Mouse (Mus musculus): ENCODE results near the gene Sox10. TPM values are rescaled to one million over a fixed set of nuclear protein-coding genes. Genes with fewer than 3 reads are reported as not detected.

The Sox10 gene
- total and polyA plus RNA-seq, 2 experiments from 2014 or later = 14.2 to 40.3 TPM

DNA sequence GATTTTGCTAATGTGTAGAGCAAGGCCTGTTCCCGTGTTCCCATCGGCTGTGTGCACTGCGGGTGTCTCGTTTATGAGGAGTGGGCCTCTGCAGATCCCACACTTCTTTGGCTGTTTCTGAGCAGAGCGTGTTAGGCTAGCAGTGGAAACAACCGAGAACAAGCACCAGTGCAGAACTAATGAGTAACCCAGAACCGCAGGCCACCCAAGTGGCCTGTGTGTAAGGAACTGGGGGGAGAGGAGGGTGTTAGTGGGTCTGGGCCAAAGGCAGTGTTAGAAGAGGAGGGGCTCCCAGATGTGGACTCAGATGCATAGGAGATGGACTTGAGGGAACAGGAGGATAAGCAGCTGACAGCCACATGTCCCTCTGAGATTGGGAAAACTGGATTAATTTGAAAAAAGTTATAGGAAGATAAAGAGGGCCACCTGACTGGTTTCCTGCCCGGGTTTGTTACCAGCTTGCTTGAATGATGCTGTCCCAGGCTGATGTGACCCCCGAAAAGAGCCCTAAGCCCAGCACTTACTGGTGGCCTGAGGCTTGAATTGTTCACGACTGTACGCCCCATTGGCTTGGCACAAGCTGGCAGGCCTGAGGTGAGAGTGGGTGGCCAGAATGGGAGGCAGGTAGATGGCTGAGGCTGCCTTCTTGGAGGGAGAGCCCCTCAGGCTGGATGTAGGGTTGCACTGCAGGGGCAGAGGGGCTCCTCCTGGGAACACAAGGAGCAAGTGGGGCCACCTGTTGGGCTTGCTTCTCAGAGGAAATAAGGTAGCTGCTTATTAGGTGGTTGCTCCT lies 29.1 kb downstream of the Sox10 start:
- 61% methylated on average over 11 of the region's 11 CpGs for WGBS
- no peak overlapping the region for H3K9ac ChIP-seq (replicated peaks; ENCODE audit: low read length)
- H3K4me1 ChIP-seq (ENCODE audit: insufficient read depth, low read length) = no peaks in the 10 kb centered on the region
- ATAC-seq (no peak), DNase-seq (ENCODE audit: low spot score) (peak; percentile 22)
- H3K27ac ChIP-seq = no peak overlapping the region
- no peak overlapping the region for H3K4me2 ChIP-seq (ENCODE audit: low read depth, low read length)
- TF ChIP-seq CTCF (IDR thresholded peaks at IDR 0.05; ENCODE audit: low read depth) = no peak
- no peak overlapping the region for H3K4me3 ChIP-seq (ENCODE audit: low read length)
- no peaks in the 10 kb centered on the region for H3K9me3 ChIP-seq (ENCODE audit: low read length)
- H3K27me3 ChIP-seq (ENCODE audit: insufficient read depth, low read length) = no peaks in the 10 kb centered on the region
- peaks cover 27% of the 10 kb centered on the region for H3K36me3 ChIP-seq (ENCODE audit: insufficient read depth, low read length)

GRCm38 (mm10) chr15:79135332-79135731 lies 29.7 kb downstream of the Sox10 start:
- Histone ChIP-seq H3K27ac (no peak overlapping the region), H3K9ac (replicated peaks; ENCODE audit: low read length) (no peak overlapping the region), H3K9me3 (ENCODE audit: low read length) (no peaks in the 10 kb centered on the region), H3K4me1 (ENCODE audit: insufficient read depth, low read length) (no peaks in the 10 kb centered on the region), H3K36me3 (ENCODE audit: insufficient read depth, low read length) (peaks cover 27% of the 10 kb centered on the region), H3K4me2 (ENCODE audit: low read depth, low read length) (no peak overlapping the region), H3K27me3 (ENCODE audit: insufficient read depth, low read length) (no peaks in the 10 kb centered on the region), H3K4me3 (ENCODE audit: low read length) (no peak overlapping the region)
- DNase-seq (ENCODE audit: low spot score) (no peak), ATAC-seq (0 out of 2 replicates have a peak, but pooled peaks have one; percentile 18)
- no peak for TF ChIP-seq CTCF (IDR thresholded peaks at IDR 0.05; ENCODE audit: low read depth)
- WGBS = 79% methylated on average over 9 of the region's 9 CpGs

- Histone ChIP-seq H3K9ac (replicated peaks; ENCODE audit: low read length) (no peak overlapping the region), H3K36me3 (ENCODE audit: insufficient read depth, low read length) (peaks cover 32% of the 10 kb centered on the region), H3K4me2 (ENCODE audit: low read depth, low read length) (no peak overlapping the region), H3K9me3 (ENCODE audit: low read length) (no peaks in the 10 kb centered on the region), H3K27ac (no peak overlapping the region), H3K4me3 (ENCODE audit: low read length) (no peak overlapping the region), H3K27me3 (ENCODE audit: insufficient read depth, low read length) (no peaks in the 10 kb centered on the region), H3K4me1 (ENCODE audit: insufficient read depth, low read length) (no peaks in the 10 kb centered on the region)
- DNase-seq (ENCODE audit: low spot score) (no peak), ATAC-seq (no peak)
- WGBS = 82% methylated on average over 9 of the region's 9 CpGs
- TF ChIP-seq CTCF (IDR thresholded peaks at IDR 0.05; ENCODE audit: low read depth) = no peak
Observed at GRCm38 (mm10) chr15:79134496-79135270, 30.4 kb downstream of the Sox10 start.

DNA sequence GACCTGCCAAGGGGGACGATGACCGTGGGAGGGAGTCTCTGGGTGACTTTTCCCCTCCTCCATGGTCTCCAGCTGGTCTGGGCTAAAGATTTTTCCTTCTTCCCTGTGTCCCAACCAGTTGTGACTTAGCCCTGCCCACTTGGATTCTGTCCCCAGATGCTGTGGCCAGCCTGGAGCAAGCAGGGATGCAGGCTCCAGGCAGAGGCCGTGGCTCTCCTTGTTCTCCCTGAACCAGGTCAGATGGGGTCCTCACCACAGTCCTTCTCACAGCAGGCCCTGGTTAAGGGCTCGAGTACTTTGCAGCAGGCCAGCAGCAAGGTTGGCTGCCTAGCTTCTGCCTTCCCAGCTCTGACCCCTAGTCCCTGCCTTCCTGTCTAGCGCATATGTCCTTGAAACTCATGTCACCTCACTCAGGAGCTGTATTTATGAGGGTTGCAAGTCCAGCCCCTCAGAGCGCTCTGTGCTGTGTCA lies 31.8 kb downstream of the Sox10 start:
- H3K27me3 ChIP-seq (ENCODE audit: insufficient read depth, low read length) = no peaks in the 10 kb centered on the region
- DNase-seq (ENCODE audit: low spot score) = no peak
- TF ChIP-seq CTCF (IDR thresholded peaks at IDR 0.05; ENCODE audit: low read depth) = no peak
- no peaks in the 10 kb centered on the region for H3K9me3 ChIP-seq (ENCODE audit: low read length)
- H3K9ac ChIP-seq (replicated peaks; ENCODE audit: low read length) = no peak overlapping the region
- ATAC-seq = no peak
- no peaks in the 10 kb centered on the region for H3K4me1 ChIP-seq (ENCODE audit: insufficient read depth, low read length)
- no peak overlapping the region for H3K27ac ChIP-seq
- no peak overlapping the region for H3K4me2 ChIP-seq (ENCODE audit: low read depth, low read length)
- WGBS = 78% methylated on average over 6 of the region's 6 CpGs
- peaks cover 35% of the 10 kb centered on the region for H3K36me3 ChIP-seq (ENCODE audit: insufficient read depth, low read length)
- no peak overlapping the region for H3K4me3 ChIP-seq (ENCODE audit: low read length)

GRCm38 (mm10) chr15:79131442-79131841 lies 33.6 kb downstream of the Sox10 start:
- Histone ChIP-seq H3K4me3 (ENCODE audit: low read length) (no peak overlapping the region), H3K9ac (replicated peaks; ENCODE audit: low read length) (no peak overlapping the region), H3K27me3 (ENCODE audit: insufficient read depth, low read length) (no peaks in the 10 kb centered on the region), H3K9me3 (ENCODE audit: low read length) (no peaks in the 10 kb centered on the region), H3K27ac (no peak overlapping the region), H3K36me3 (ENCODE audit: insufficient read depth, low read length) (peaks cover 51% of the 10 kb centered on the region), H3K4me2 (ENCODE audit: low read depth, low read length) (no peak overlapping the region), H3K4me1 (ENCODE audit: insufficient read depth, low read length) (no peaks in the 10 kb centered on the region)
- 57% methylated on average over 7 of the region's 7 CpGs for WGBS
- ATAC-seq (no peak), DNase-seq (ENCODE audit: low spot score) (peak; percentile 38)
- TF ChIP-seq CTCF (IDR thresholded peaks at IDR 0.05; ENCODE audit: low read depth) = no peak

- Histone ChIP-seq H3K4me1 (ENCODE audit: insufficient read depth, low read length) (no peaks in the 10 kb centered on the region), H3K9me3 (ENCODE audit: low read length) (no peaks in the 10 kb centered on the region), H3K27me3 (ENCODE audit: insufficient read depth, low read length) (no peaks in the 10 kb centered on the region), H3K9ac (replicated peaks; ENCODE audit: low read length) (no peak overlapping the region), H3K27ac (no peak overlapping the region), H3K4me2 (ENCODE audit: low read depth, low read length) (no peak overlapping the region), H3K4me3 (ENCODE audit: low read length) (no peak overlapping the region), H3K36me3 (ENCODE audit: insufficient read depth, low read length) (peaks cover 57% of the 10 kb centered on the region)
- no peak for TF ChIP-seq CTCF (IDR thresholded peaks at IDR 0.05; ENCODE audit: low read depth)
- DNase-seq (ENCODE audit: low spot score) = no peak
- ATAC-seq = no peak
- WGBS = 83% methylated on average over 10 of the region's 10 CpGs
Observed at GRCm38 (mm10) chr15:79130782-79131181, 34.3 kb downstream of the Sox10 start.
